Mouse (Mus musculus) heart, embryonic 13.5 days (tissue): ENCODE data around the gene Hdac9. TPM values are rescaled to one million over a fixed set of nuclear protein-coding genes. Genes with fewer than 3 reads are reported as not detected.

Experiments
- ATAC-seq: fragments of 200-750 bp; cut with Nextera tagmentation; 2 replicates; pipeline ENCODE4 v1.8.0; 2017; ENCODE audit warnings: moderate TSS enrichment; ENCODE audit not compliant: insufficient number of reproducible peaks, low FRiP score, low TSS enrichment; ENCODE audit errors: extremely low read depth
- H3K27ac ChIP-seq: fragments of 300-500 bp; sonication (generic); replicated peaks from 2 replicates; pipeline ENCODE4 v1.5.1; 2015; ENCODE audit warnings: moderate library complexity, mild to moderate bottlenecking, inconsistent platforms
- H3K27me3 ChIP-seq: fragments of 300-500 bp; sonication (generic); replicated peaks from 2 replicates; pipeline ENCODE4 v1.6.1; 2015; ENCODE audit warnings: mild to moderate bottlenecking, inconsistent platforms
- H3K36me3 ChIP-seq: fragments of 300-500 bp; sonication (generic); 2 replicates; pipeline ENCODE4 v1.6.1; 2015; ENCODE audit warnings: mild to moderate bottlenecking, inconsistent platforms
- H3K4me1 ChIP-seq: fragments of 300-500 bp; sonication (generic); 2 replicates; pipeline ENCODE4 v1.6.1; 2015; ENCODE audit warnings: inconsistent platforms
- H3K4me2 ChIP-seq: fragments of 300-500 bp; sonication (generic); 2 replicates; pipeline ENCODE4 v1.6.1; 2015; ENCODE audit warnings: inconsistent platforms, mild to moderate bottlenecking, moderate library complexity
- H3K4me3 ChIP-seq: fragments of 300-500 bp; sonication (generic); 2 replicates; pipeline ENCODE4 v1.5.1; 2015; ENCODE audit warnings: moderate library complexity, mild to moderate bottlenecking, inconsistent platforms
- H3K9ac ChIP-seq: fragments of 300-500 bp; sonication (generic); 2 replicates; pipeline ENCODE4 v1.6.1; 2015; ENCODE audit warnings: inconsistent platforms, mild to moderate bottlenecking, moderate library complexity
- H3K9me3 ChIP-seq: fragments of 300-500 bp; sonication (generic); 2 replicates; pipeline ENCODE4 v1.6.1; 2016; ENCODE audit warnings: inconsistent platforms
- WGBS: fragments of 180-500 bp; shearing (Covaris S2); methylation state at CpG from one replicate; pipeline ENCODE4 v1.1.7; 2015; ENCODE audit warnings: mixed read lengths; 5-methylcytosine and 5-hydroxymethylcytosine counted together
- polyA plus RNA-seq: library from polyadenylated mRNA; unstranded; fragments of >200 nt; fragmentation: Nextera tagmentation; extraction: Ambion mirVana; gene quantifications from 2 replicates; pipeline ENCODE4 v1.2.1, GENCODE M21; 2015

Gene Hdac9
- polyA plus RNA-seq, 1 experiment from 2014 or later, result 25.3 TPM

- WGBS, result 21% methylated on average over 3 of the region's 3 CpGs
- Histone ChIP-seq H3K9me3 (no peaks in the 10 kb centered on the region), H3K27ac (no peak overlapping the region), H3K4me1 (no peaks in the 10 kb centered on the region), H3K27me3 (no peaks in the 10 kb centered on the region), H3K4me2 (no peak overlapping the region), H3K9ac (no peak overlapping the region), H3K36me3 (no peaks in the 10 kb centered on the region), H3K4me3 (no peak overlapping the region)
- ATAC-seq, result no peak
Observed at GRCm38 (mm10) chr12:34653615-34654014, 263.3 kb downstream of the Hdac9 start.

- Histone ChIP-seq H3K36me3 (no peaks in the 10 kb centered on the region), H3K9me3 (no peaks in the 10 kb centered on the region)
- 72% methylated on average over 3 of the region's 3 CpGs for WGBS
Observed at GRCm38 (mm10) chr12:34648753-34649152, 268.1 kb downstream of the Hdac9 start.

GRCm38 (mm10) chr12:34641705-34642259 is 275.1 kb downstream of the Hdac9 start:
- H3K4me2 ChIP-seq, result no peak overlapping the region
- no peak overlapping the region for H3K4me3 ChIP-seq
- H3K4me1 ChIP-seq, result 0 out of 2 replicates have a peak, but pooled peaks cover 6% of the 10 kb centered on the region
- H3K27me3 ChIP-seq, result no peaks in the 10 kb centered on the region
- no peak for ATAC-seq
- H3K27ac ChIP-seq, result no peak overlapping the region
- H3K36me3 ChIP-seq, result no peaks in the 10 kb centered on the region
- H3K9me3 ChIP-seq, result no peaks in the 10 kb centered on the region
- H3K9ac ChIP-seq, result no peak overlapping the region
- WGBS, result 71% methylated on average over 4 of the region's 4 CpGs

More at GRCm38 (mm10) chr12:34648753-34649152, 268.1 kb downstream of the Hdac9 start:
- Histone ChIP-seq H3K4me3 (no peak overlapping the region), H3K27ac (no peak overlapping the region), H3K4me1 (no peaks in the 10 kb centered on the region), H3K4me2 (no peak overlapping the region), H3K9ac (no peak overlapping the region), H3K27me3 (no peaks in the 10 kb centered on the region)
- no peak for ATAC-seq

- Histone ChIP-seq H3K27me3 (no peaks in the 10 kb centered on the region), H3K4me1 (0 out of 2 replicates have a peak, but pooled peaks cover 6% of the 10 kb centered on the region), H3K9ac (no peak overlapping the region), H3K36me3 (no peaks in the 10 kb centered on the region), H3K4me2 (peak overlapping the region; percentile 42), H3K27ac (no peak overlapping the region), H3K4me3 (no peak overlapping the region), H3K9me3 (no peaks in the 10 kb centered on the region)
- WGBS, result 54% methylated on average over 16 of the region's 16 CpGs
- ATAC-seq, result no peak
Observed at GRCm38 (mm10) chr12:34637238-34638124, 279.4 kb downstream of the Hdac9 start.

- Histone ChIP-seq H3K4me1 (peaks cover 21% of the 10 kb centered on the region), H3K27me3 (no peaks in the 10 kb centered on the region), H3K27ac (no peak overlapping the region), H3K9ac (no peak overlapping the region), H3K4me3 (no peak overlapping the region), H3K4me2 (no peak overlapping the region), H3K36me3 (no peaks in the 10 kb centered on the region), H3K9me3 (no peaks in the 10 kb centered on the region)
- 81% methylated on average over 5 of the region's 5 CpGs for WGBS
- ATAC-seq, result no peak
Observed at GRCm38 (mm10) chr12:34619101-34619500, 297.8 kb downstream of the Hdac9 start.

- Histone ChIP-seq H3K4me1 (peaks cover 21% of the 10 kb centered on the region), H3K9me3 (no peaks in the 10 kb centered on the region), H3K36me3 (no peaks in the 10 kb centered on the region), H3K27ac (no peak overlapping the region), H3K4me2 (peak overlapping the region; percentile 25), H3K27me3 (no peaks in the 10 kb centered on the region), H3K4me3 (no peak overlapping the region), H3K9ac (no peak overlapping the region)
- no peak for ATAC-seq
- 56% methylated on average over 3 of the region's 3 CpGs for WGBS
Observed at GRCm38 (mm10) chr12:34618321-34618720, 298.6 kb downstream of the Hdac9 start.

GRCm38 (mm10) chr12:34617836-34618235 is 299.1 kb downstream of the Hdac9 start:
- Histone ChIP-seq H3K4me3 (no peak overlapping the region), H3K4me2 (peak overlapping the region; percentile 25), H3K27ac (no peak overlapping the region), H3K9me3 (no peaks in the 10 kb centered on the region), H3K9ac (no peak overlapping the region), H3K36me3 (no peaks in the 10 kb centered on the region), H3K27me3 (no peaks in the 10 kb centered on the region), H3K4me1 (peaks cover 21% of the 10 kb centered on the region)
- 44% methylated on average over 10 of the region's 10 CpGs for WGBS
- no peak for ATAC-seq

- no peak for ATAC-seq
- no peak overlapping the region for H3K27ac ChIP-seq
- no peaks in the 10 kb centered on the region for H3K27me3 ChIP-seq
- peaks cover 21% of the 10 kb centered on the region for H3K4me1 ChIP-seq
- no peaks in the 10 kb centered on the region for H3K9me3 ChIP-seq
- H3K4me3 ChIP-seq, result no peak overlapping the region
- H3K9ac ChIP-seq, result no peak overlapping the region
- no peak overlapping the region for H3K4me2 ChIP-seq
- WGBS, result 28% methylated on average over 5 of the region's 5 CpGs
- no peaks in the 10 kb centered on the region for H3K36me3 ChIP-seq
Observed at GRCm38 (mm10) chr12:34614796-34615195, 302.1 kb downstream of the Hdac9 start.

- no peak overlapping the region for H3K27ac ChIP-seq
- H3K4me1 ChIP-seq, result peaks cover 11% of the 10 kb centered on the region
- no peak overlapping the region for H3K4me2 ChIP-seq
- H3K9ac ChIP-seq, result no peak overlapping the region
- 77% methylated on average over 3 of the region's 3 CpGs for WGBS
- H3K36me3 ChIP-seq, result no peaks in the 10 kb centered on the region
- H3K27me3 ChIP-seq, result no peaks in the 10 kb centered on the region
- no peaks in the 10 kb centered on the region for H3K9me3 ChIP-seq
- H3K4me3 ChIP-seq, result no peak overlapping the region
- no peak for ATAC-seq
Observed at GRCm38 (mm10) chr12:34612511-34612910, 304.4 kb downstream of the Hdac9 start.

GRCm38 (mm10) chr12:34604521-34604920 is 312.4 kb downstream of the Hdac9 start:
- no peak overlapping the region for H3K9ac ChIP-seq
- no peaks in the 10 kb centered on the region for H3K27me3 ChIP-seq
- no peak overlapping the region for H3K27ac ChIP-seq
- H3K4me1 ChIP-seq, result no peaks in the 10 kb centered on the region
- no peak overlapping the region for H3K4me3 ChIP-seq
- no peak overlapping the region for H3K4me2 ChIP-seq
- H3K9me3 ChIP-seq, result no peaks in the 10 kb centered on the region
- no peaks in the 10 kb centered on the region for H3K36me3 ChIP-seq
- 79% methylated on average over 4 of the region's 4 CpGs for WGBS
- no peak for ATAC-seq

GRCm38 (mm10) chr12:34594167-34594793 is 322.6 kb downstream of the Hdac9 start:
- WGBS, result 81% methylated on average over 10 of the region's 10 CpGs
- Histone ChIP-seq H3K27me3 (no peaks in the 10 kb centered on the region), H3K9me3 (no peaks in the 10 kb centered on the region), H3K27ac (no peak overlapping the region), H3K4me1 (no peaks in the 10 kb centered on the region), H3K4me3 (no peak overlapping the region), H3K4me2 (no peak overlapping the region), H3K36me3 (no peaks in the 10 kb centered on the region), H3K9ac (no peak overlapping the region)
- no peak for ATAC-seq
